Mouse (Mus musculus): ENCODE data around the gene Wdr44.
"Not testable (repeated sequence)": the region's sequence is repeated elsewhere in the genome, so short reads cannot be mapped to it uniquely, and the experiment has no call there.

Wdr44 gene

GRCm38 (mm10) chrX:23692722-23693442, at the start of gene Wdr44:
Wdr44 (plus strand) TSS chrX:23693051.
- DNase-seq = peak; percentile 96

- no peak for DNase-seq
Observed at GRCm38 (mm10) chrX:23648371-23648770, 44.5 kb upstream of the Wdr44 start.

- DNase-seq = no peak
Observed at GRCm38 (mm10) chrX:23662216-23662615, 30.6 kb upstream of the Wdr44 start.

- no peak for DNase-seq
Observed at GRCm38 (mm10) chrX:23673193-23673592, 19.7 kb upstream of the Wdr44 start.

GRCm38 (mm10) chrX:23675450-23675849, 17.4 kb upstream of the Wdr44 start:
- DNase-seq = peak; percentile 1

GRCm38 (mm10) chrX:23676583-23676982, 16.3 kb upstream of the Wdr44 start:
- DNase-seq = no peak

GRCm38 (mm10) chrX:23677511-23677910, 15.3 kb upstream of the Wdr44 start:
- DNase-seq = no peak

GRCm38 (mm10) chrX:23692336-23692721, 522 bp upstream of the Wdr44 start:
- DNase-seq = peak; percentile 12

- DNase-seq = peak; percentile 24
Observed at GRCm38 (mm10) chrX:23693443-23694400, 871 bp downstream of the Wdr44 start.

- DNase-seq = peak; percentile 2
Observed at GRCm38 (mm10) chrX:23694588-23694987, 1.7 kb downstream of the Wdr44 start.

GRCm38 (mm10) chrX:23695109-23695508, 2.3 kb downstream of the Wdr44 start:
- no peak for DNase-seq

GRCm38 (mm10) chrX:23697346-23697745, 4.5 kb downstream of the Wdr44 start:
- DNase-seq = no peak

- no peak for DNase-seq
Observed at GRCm38 (mm10) chrX:23699023-23699422, 6.2 kb downstream of the Wdr44 start.

GRCm38 (mm10) chrX:23717247-23717646, 24.4 kb downstream of the Wdr44 start:
- no peak for DNase-seq

- no peak for DNase-seq
Observed at GRCm38 (mm10) chrX:23727463-23727862, 34.6 kb downstream of the Wdr44 start.

- no peak for DNase-seq
Observed at GRCm38 (mm10) chrX:23754671-23755070, 61.8 kb downstream of the Wdr44 start.

GRCm38 (mm10) chrX:23767849-23768248, 75.0 kb downstream of the Wdr44 start:
- no peak for DNase-seq

GRCm38 (mm10) chrX:23807125-23807524, 114.3 kb downstream of the Wdr44 start:
- no peak for DNase-seq

- no peak for DNase-seq
Observed at GRCm38 (mm10) chrX:23810365-23810764, 117.5 kb downstream of the Wdr44 start.

- DNase-seq = not testable (repeated sequence)
Observed at GRCm38 (mm10) chrX:23813287-23813686, 120.4 kb downstream of the Wdr44 start.

GRCm38 (mm10) chrX:23822885-23823284, 130.0 kb downstream of the Wdr44 start:
- not testable (repeated sequence) for DNase-seq

GRCm38 (mm10) chrX:23823398-23824023, 130.7 kb downstream of the Wdr44 start:
- DNase-seq = peak; percentile 2

- DNase-seq = not testable (repeated sequence)
Observed at GRCm38 (mm10) chrX:23833784-23834183, 140.9 kb downstream of the Wdr44 start.
